In genomic region chr17:17896039-17896438, GRCm38 (mm10) we compare ENCODE assay signal across 8 mouse cellular contexts. TPM values are rescaled to one million over a fixed set of nuclear protein-coding genes. Genes with fewer than 3 reads are reported as not detected.
A peak's percentile ranks its signal among the peaks of the same experiment; 100 is the strongest.
DNase-seq lines count a peak whose midpoint lies in the region; ATAC-seq and TF ChIP-seq lines count a peak whose summit lies in the region.

No protein-coding gene starts in this region.

- H3K9me3 ChIP-seq in intestine, postnatal 0 days (ENCODE audit: control insufficient read depth) = no peaks in the 10 kb centered on the region
- no peaks in the 10 kb centered on the region for H3K9me3 ChIP-seq in intestine, embryonic 16.5 days (ENCODE audit: control insufficient read depth, low read length)
- no peaks in the 10 kb centered on the region for H3K9me3 ChIP-seq in midbrain, postnatal 0 days (ENCODE audit: low read length)

- WGBS in intestine, postnatal 0 days = 3% methylated on average over 4 of the region's 4 CpGs
- WGBS in intestine, embryonic 16.5 days = 5% methylated on average over 4 of the region's 4 CpGs
- WGBS in midbrain, postnatal 0 days = 3% methylated on average over 4 of the region's 4 CpGs

- no peaks in the 10 kb centered on the region for H3K36me3 ChIP-seq in intestine, postnatal 0 days (ENCODE audit: control insufficient read depth, insufficient read depth)
- no peaks in the 10 kb centered on the region for H3K36me3 ChIP-seq in intestine, embryonic 16.5 days (ENCODE audit: control insufficient read depth, insufficient read depth, low read length)
- no peaks in the 10 kb centered on the region for H3K36me3 ChIP-seq in midbrain, postnatal 0 days (ENCODE audit: insufficient read depth, low read length)

- H3K4me1 ChIP-seq in intestine, postnatal 0 days (replicated peaks; ENCODE audit: control insufficient read depth, insufficient read depth, low read length) = no peaks in the 10 kb centered on the region
- H3K4me1 ChIP-seq in intestine, embryonic 16.5 days (ENCODE audit: control insufficient read depth, insufficient read depth, low read length) = no peaks in the 10 kb centered on the region
- no peaks in the 10 kb centered on the region for H3K4me1 ChIP-seq in midbrain, postnatal 0 days (ENCODE audit: insufficient read depth, low read length)

- TF ChIP-seq CTCF in intestine, postnatal 0 days (IDR thresholded peaks at IDR 0.05; ENCODE audit: low read depth) = peak; percentile 82
- peak; percentile 82 for TF ChIP-seq CTCF in midbrain, postnatal 0 days (IDR thresholded peaks at IDR 0.05)

- no peak overlapping the region for H3K27ac ChIP-seq in intestine, postnatal 0 days (ENCODE audit: low read depth, low read length)
- H3K27ac ChIP-seq in intestine, embryonic 16.5 days (ENCODE audit: low read length) = no peak overlapping the region
- no peak overlapping the region for H3K27ac ChIP-seq in midbrain, postnatal 0 days (ENCODE audit: low read depth, low read length)

- H3K4me3 ChIP-seq in intestine, postnatal 0 days (ENCODE audit: low read depth, low read length) = no peak overlapping the region
- H3K4me3 ChIP-seq in intestine, embryonic 16.5 days (ENCODE audit: low read length) = no peak overlapping the region
- H3K4me3 ChIP-seq in midbrain, postnatal 0 days (ENCODE audit: low read depth, low read length) = no peak overlapping the region

- no peak for ATAC-seq in intestine, postnatal 0 days
- ATAC-seq in intestine, embryonic 16.5 days = no peak
- peak; percentile 63 for ATAC-seq in CD4-positive, CD25-positive, alpha-beta regulatory T cell, adult 4 months
- peak; percentile 67 for ATAC-seq in inflammation-experienced regulatory T-cells, adult 6 months
- ATAC-seq in midbrain, postnatal 0 days (ENCODE audit: low FRiP score) = peak; percentile 48; the same call in 1 of the 2 replicates

- DNase-seq in 3134 (ENCODE audit: extremely low read depth, insufficient read length, low spot score) = peak; percentile 29
- peak; percentile 48 to 56 for DNase-seq in cerebellum, adult 18-20 months
- DNase-seq in midbrain, postnatal 0 days (ENCODE audit: low spot score) = peak; percentile 79
- no peak for DNase-seq in urinary bladder, adult 2 months (ENCODE audit: low spot score)

- no peaks in the 10 kb centered on the region for H3K27me3 ChIP-seq in intestine, postnatal 0 days (replicated peaks; ENCODE audit: control insufficient read depth, insufficient read depth, low read length)
- H3K27me3 ChIP-seq in intestine, embryonic 16.5 days (replicated peaks; ENCODE audit: control insufficient read depth, insufficient read depth, low read length) = no peaks in the 10 kb centered on the region
- H3K27me3 ChIP-seq in midbrain, postnatal 0 days (ENCODE audit: insufficient read depth, low read length) = no peaks in the 10 kb centered on the region

- H3K4me2 ChIP-seq in intestine, postnatal 0 days (replicated peaks; ENCODE audit: low read depth) = no peak overlapping the region
- no peak overlapping the region for H3K4me2 ChIP-seq in intestine, embryonic 16.5 days (ENCODE audit: low read depth, low read length)
- H3K4me2 ChIP-seq in midbrain, postnatal 0 days (ENCODE audit: low read depth, low read length, poor library complexity, severe bottlenecking) = no peak overlapping the region

- H3K9ac ChIP-seq in intestine, postnatal 0 days (ENCODE audit: low read depth, low read length) = no peak overlapping the region
- H3K9ac ChIP-seq in intestine, embryonic 16.5 days (ENCODE audit: low read depth, low read length) = no peak overlapping the region
- H3K9ac ChIP-seq in midbrain, postnatal 0 days (replicated peaks; ENCODE audit: low read length, poor library complexity, severe bottlenecking) = no peak overlapping the region

RNA-seq across cellular contexts. Expression of gene Fpr3, which starts 8.4 kb away (rescaled TPM):
- polyA plus RNA-seq in intestine, postnatal 0 days (2015; fragmentation: Nextera tagmentation; extraction: Ambion mirVana) = not detected in 2 replicates
- polyA plus RNA-seq in intestine, embryonic 16.5 days (2015; fragmentation: Nextera tagmentation; extraction: Ambion mirVana) = not detected in 2 replicates
- polyA plus RNA-seq in CD4-positive, CD25-positive, alpha-beta regulatory T cell, adult 4 months (2017; shearing (Covaris generic)) = not detected
- polyA plus RNA-seq in inflammation-experienced regulatory T-cells, adult 6 months (2017; shearing (Covaris generic)) = not detected
- not detected in 2 replicates for total RNA-seq in midbrain, postnatal 0 days (2014; rRNA removed)
- not detected in 2 replicates for polyA plus RNA-seq in midbrain, postnatal 0 days (2015; fragmentation: Nextera tagmentation; extraction: Ambion mirVana)
- not detected in 2 replicates for polyA plus RNA-seq in urinary bladder, adult 2 months (2012; rRNA removed)

RNA-seq across cellular contexts. Expression of gene Fpr2, which starts 8.4 kb away (rescaled TPM):
- polyA plus RNA-seq in intestine, postnatal 0 days (2015; fragmentation: Nextera tagmentation; extraction: Ambion mirVana) = 0.17 TPM in 1 of 2 replicates, not detected in the other
- polyA plus RNA-seq in intestine, embryonic 16.5 days (2015; fragmentation: Nextera tagmentation; extraction: Ambion mirVana) = 0.32 and 0.61 TPM in 2 replicates
- polyA plus RNA-seq in CD4-positive, CD25-positive, alpha-beta regulatory T cell, adult 4 months (2017; shearing (Covaris generic)) = under 1 TPM in 1 of 2 experiments, not detected in 1; 0.62 TPM
- under 1 TPM in 2 of 3 experiments, not detected in 1; 0.34 to 0.64 TPM for polyA plus RNA-seq in inflammation-experienced regulatory T-cells, adult 6 months (2017; shearing (Covaris generic))
- total RNA-seq in midbrain, postnatal 0 days (2014; rRNA removed) = 0.52 TPM in 1 of 2 replicates, not detected in the other
- 0.31 and 0.74 TPM in 2 replicates for polyA plus RNA-seq in midbrain, postnatal 0 days (2015; fragmentation: Nextera tagmentation; extraction: Ambion mirVana)
- 0.28 and 0.43 TPM in 2 replicates for polyA plus RNA-seq in urinary bladder, adult 2 months (2012; rRNA removed)

RNA-seq across cellular contexts. Expression of gene Fpr1, which starts 12.3 kb away (rescaled TPM):
- 0.26 and 0.37 TPM in 2 replicates for polyA plus RNA-seq in intestine, postnatal 0 days (2015; fragmentation: Nextera tagmentation; extraction: Ambion mirVana)
- 0.29 and 0.60 TPM in 2 replicates for polyA plus RNA-seq in intestine, embryonic 16.5 days (2015; fragmentation: Nextera tagmentation; extraction: Ambion mirVana)
- polyA plus RNA-seq in CD4-positive, CD25-positive, alpha-beta regulatory T cell, adult 4 months (2017; shearing (Covaris generic)) = not detected
- under 1 TPM in 1 of 3 experiments, not detected in 2; 0.72 TPM for polyA plus RNA-seq in inflammation-experienced regulatory T-cells, adult 6 months (2017; shearing (Covaris generic))
- 0.52 TPM in 1 of 2 replicates, not detected in the other for total RNA-seq in midbrain, postnatal 0 days (2014; rRNA removed)
- 0.22 TPM in 1 of 2 replicates, not detected in the other for polyA plus RNA-seq in midbrain, postnatal 0 days (2015; fragmentation: Nextera tagmentation; extraction: Ambion mirVana)
- 0.15 and 0.18 TPM in 2 replicates for polyA plus RNA-seq in urinary bladder, adult 2 months (2012; rRNA removed)

RNA-seq across cellular contexts. Expression of gene Has1, which starts 41.0 kb away (rescaled TPM):
- 0.65 and 0.66 TPM in 2 replicates for polyA plus RNA-seq in intestine, postnatal 0 days (2015; fragmentation: Nextera tagmentation; extraction: Ambion mirVana)
- polyA plus RNA-seq in intestine, embryonic 16.5 days (2015; fragmentation: Nextera tagmentation; extraction: Ambion mirVana) = 0.34 and 0.56 TPM in 2 replicates
- not detected for polyA plus RNA-seq in CD4-positive, CD25-positive, alpha-beta regulatory T cell, adult 4 months (2017; shearing (Covaris generic))
- polyA plus RNA-seq in inflammation-experienced regulatory T-cells, adult 6 months (2017; shearing (Covaris generic)) = under 1 TPM in 1 of 3 experiments, not detected in 2; 0.12 TPM
- total RNA-seq in midbrain, postnatal 0 days (2014; rRNA removed) = 1.1 and 1.5 TPM in 2 replicates
- 0.81 and 0.91 TPM in 2 replicates for polyA plus RNA-seq in midbrain, postnatal 0 days (2015; fragmentation: Nextera tagmentation; extraction: Ambion mirVana)
- 0.62 and 0.90 TPM in 2 replicates for polyA plus RNA-seq in urinary bladder, adult 2 months (2012; rRNA removed)

Comparison
In these comparisons a context has a peak if more than half of its experiments do, and no peak if none do; other contexts are left out.
1. ATAC-seq: peak in CD4-positive, CD25-positive, alpha-beta regulatory T cell, adult 4 months (single experiment), inflammation-experienced regulatory T-cells, adult 6 months (single experiment) and midbrain, postnatal 0 days (single experiment); none in intestine, postnatal 0 days (single experiment) and intestine, embryonic 16.5 days (single experiment).